In the genomic region with DNA sequence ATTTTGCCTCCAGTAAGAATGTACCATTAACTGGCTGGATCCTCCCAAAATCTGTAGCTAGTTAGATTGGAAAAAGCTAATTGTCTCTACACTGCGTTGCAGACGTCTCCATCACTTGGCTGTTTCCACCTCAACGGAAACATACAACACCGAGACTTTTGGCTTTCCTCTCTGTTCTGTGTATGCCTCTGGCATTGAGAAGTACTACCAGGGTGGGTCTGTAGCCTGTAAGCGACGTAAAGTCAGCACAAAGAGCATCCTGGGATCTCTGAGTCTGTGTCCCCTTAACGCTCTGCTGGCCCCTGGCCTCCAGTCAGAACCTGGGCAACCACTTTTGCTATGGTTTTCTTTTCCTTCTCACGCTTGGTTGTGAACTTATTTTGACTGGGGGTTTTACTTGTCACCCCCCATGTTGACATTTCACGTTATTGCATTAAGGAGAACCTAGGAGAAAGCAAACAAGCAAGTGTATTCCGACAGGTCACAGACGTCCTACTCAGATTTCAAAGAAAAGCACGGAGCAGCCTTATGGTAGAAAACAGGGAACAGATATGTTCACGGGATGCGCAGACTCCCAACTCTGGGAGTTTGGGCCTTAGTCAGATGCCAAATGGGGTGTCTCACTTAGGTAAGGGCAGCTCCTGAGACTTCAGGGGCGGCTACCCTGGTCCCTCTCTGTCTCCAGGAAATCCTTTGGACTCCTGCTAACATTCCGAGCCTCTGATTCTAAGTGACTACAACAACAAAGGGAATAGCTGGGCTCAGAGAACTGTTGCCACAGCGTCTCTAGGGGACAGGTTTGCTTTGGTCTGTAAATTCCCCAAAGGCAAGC, we compare ENCODE assay signal across 16 mouse cellular contexts.
A peak's percentile ranks its signal among the peaks of the same experiment; 100 is the strongest.
DNase-seq lines count a peak whose midpoint lies in the region; ATAC-seq and TF ChIP-seq lines count a peak whose summit lies in the region.
"Had no signal": no experiment of that assay in that cellular context is flagged by ENCODE, and none has a peak within 500 bp of the region (broad histone marks: within the 10 kb centered on the region; RNA-seq: fewer than 3 reads in every experiment).

No protein-coding gene starts in this region.

- no peak for TF ChIP-seq EP300 in heart, adult 2 months (IDR thresholded peaks at IDR 0.05; ENCODE audit: insufficient read depth, low read depth, low read length)

- H3K36me3 ChIP-seq in heart, adult 2 months (ENCODE audit: control insufficient read depth, insufficient read depth, low read length) = no peaks in the 10 kb centered on the region
- 0 out of 2 replicates have a peak, but pooled peaks cover 3% of the 10 kb centered on the region for H3K36me3 ChIP-seq in midbrain, embryonic 10.5 days
- no peaks in the 10 kb centered on the region for H3K36me3 ChIP-seq in midbrain, embryonic 16.5 days (ENCODE audit: control insufficient read depth, insufficient read depth, low read length)
- H3K36me3 ChIP-seq in embryonic facial prominence, embryonic 14.5 days (ENCODE audit: control insufficient read depth, insufficient read depth, low read length) = no peaks in the 10 kb centered on the region
- H3K36me3 ChIP-seq in midbrain, postnatal 0 days (ENCODE audit: insufficient read depth, low read length) = no peaks in the 10 kb centered on the region

- 59% methylated on average over 17 of the region's 17 CpGs for WGBS in heart, adult 2 months
- whole genome bisulfite sequencing in midbrain, embryonic 10.5 days = 7% methylated on average over 17 of the region's 17 CpGs
- WGBS in midbrain, embryonic 16.5 days = 17% methylated on average over 17 of the region's 17 CpGs
- WGBS in embryonic facial prominence, embryonic 14.5 days = 19% methylated on average over 17 of the region's 17 CpGs
- WGBS in midbrain, postnatal 0 days = 24% methylated on average over 17 of the region's 17 CpGs

- H3K27ac ChIP-seq in heart, adult 2 months = peak overlapping the region; percentile 39; the same call in 1 of the 2 replicates
- peak overlapping the region; percentile 79 for H3K27ac ChIP-seq in midbrain, embryonic 10.5 days (replicated peaks)
- H3K27ac ChIP-seq in midbrain, embryonic 16.5 days (ENCODE audit: low read length) = no peak overlapping the region
- no peak overlapping the region for H3K27ac ChIP-seq in embryonic facial prominence, embryonic 14.5 days (replicated peaks; ENCODE audit: low read depth, low read length)
- H3K27ac ChIP-seq in midbrain, postnatal 0 days (ENCODE audit: low read depth, low read length) = no peak overlapping the region
- H3K27ac ChIP-seq: forebrain, embryonic 13.5 days; liver, embryonic 14.5 days; macrophage had no signal

- H3K9me3 ChIP-seq in midbrain, embryonic 10.5 days (replicated peaks) = 0 out of 2 replicates have a peak, but pooled peaks cover 3% of the 10 kb centered on the region
- H3K9me3 ChIP-seq in midbrain, embryonic 16.5 days (replicated peaks; ENCODE audit: control insufficient read depth, low read length, poor library complexity, severe bottlenecking) = no peaks in the 10 kb centered on the region
- no peaks in the 10 kb centered on the region for H3K9me3 ChIP-seq in embryonic facial prominence, embryonic 14.5 days (ENCODE audit: control insufficient read depth, low read length)
- H3K9me3 ChIP-seq in midbrain, postnatal 0 days (ENCODE audit: low read length) = no peaks in the 10 kb centered on the region
- H3K9me3 ChIP-seq: forebrain, embryonic 13.5 days; G1E had no signal

- peaks cover 7% of the 10 kb centered on the region for H3K4me1 ChIP-seq in heart, adult 2 months (ENCODE audit: control insufficient read depth, insufficient read depth, low read length)
- peaks cover 52% of the 10 kb centered on the region for H3K4me1 ChIP-seq in midbrain, embryonic 10.5 days
- H3K4me1 ChIP-seq in midbrain, embryonic 16.5 days (ENCODE audit: control insufficient read depth, insufficient read depth, low read length) = peaks cover 10% of the 10 kb centered on the region
- peaks cover 35% of the 10 kb centered on the region for H3K4me1 ChIP-seq in embryonic facial prominence, embryonic 14.5 days (ENCODE audit: control insufficient read depth, insufficient read depth, low read length)
- H3K4me1 ChIP-seq in midbrain, postnatal 0 days (ENCODE audit: insufficient read depth, low read length) = peaks cover 3% of the 10 kb centered on the region; the same call in 1 of the 2 replicates

- no peak overlapping the region for H3K4me2 ChIP-seq in midbrain, embryonic 16.5 days (ENCODE audit: low read length)
- no peak overlapping the region for H3K4me2 ChIP-seq in embryonic facial prominence, embryonic 14.5 days (ENCODE audit: low read depth, low read length)
- no peak overlapping the region for H3K4me2 ChIP-seq in midbrain, postnatal 0 days (ENCODE audit: low read depth, low read length, poor library complexity, severe bottlenecking)
- H3K4me2 ChIP-seq: forebrain, embryonic 13.5 days had no signal

- peak; percentile 16; the same call in 1 of the 2 replicates for TF ChIP-seq CTCF in heart, adult 2 months (IDR thresholded peaks at IDR 0.05)
- TF ChIP-seq CTCF in midbrain, postnatal 0 days (IDR thresholded peaks at IDR 0.05) = peak; percentile 21; the same call in 1 of the 2 replicates

- no peaks in the 10 kb centered on the region for H3K27me3 ChIP-seq in heart, adult 2 months (ENCODE audit: control insufficient read depth, insufficient read depth, low read length)
- H3K27me3 ChIP-seq in midbrain, embryonic 10.5 days (ENCODE audit: low read depth, poor library complexity, severe bottlenecking) = peaks cover 9% of the 10 kb centered on the region; the same call in 1 of the 2 replicates
- no peaks in the 10 kb centered on the region for H3K27me3 ChIP-seq in midbrain, embryonic 16.5 days (ENCODE audit: control insufficient read depth, insufficient read depth, low read depth, low read length)
- H3K27me3 ChIP-seq in embryonic facial prominence, embryonic 14.5 days (replicated peaks; ENCODE audit: control insufficient read depth, insufficient read depth, low read length) = no peaks in the 10 kb centered on the region
- H3K27me3 ChIP-seq in midbrain, postnatal 0 days (ENCODE audit: insufficient read depth, low read length) = no peaks in the 10 kb centered on the region

- ATAC-seq in midbrain, embryonic 16.5 days = no peak
- ATAC-seq in embryonic facial prominence, embryonic 14.5 days (ENCODE audit: low read depth) = peak; percentile 67; the same call in 1 of the 2 replicates
- no peak for ATAC-seq in midbrain, postnatal 0 days (ENCODE audit: low FRiP score)
- ATAC-seq: forebrain, embryonic 13.5 days had no signal

- no peak for TF ChIP-seq POLR2A in heart, adult 2 months (IDR thresholded peaks at IDR 0.05; ENCODE audit: insufficient read depth, low read depth, low read length)

- DNase-seq in heart, adult 2 months = no peak
- no peak for DNase-seq in heart, postnatal 36 days
- peak; percentile 64 for DNase-seq in midbrain, embryonic 10.5 days (ENCODE audit: low spot score)
- peak; percentile 64 for DNase-seq in embryonic facial prominence, embryonic 14.5 days (ENCODE audit: low spot score)
- DNase-seq in midbrain, postnatal 0 days (ENCODE audit: low spot score) = peak; percentile 60
- no peak for DNase-seq in thymus, postnatal 25 days
- DNase-seq in layer of hippocampus, postnatal 10 days (ENCODE audit: low spot score in 2 of 2) = no peak
- DNase-seq: B cell, adult 2 months; cerebellum, postnatal 14 days; gastrocnemius, postnatal 36 days; right cerebral cortex, postnatal 25 days had no signal

- intact Hi-C loops in heart, adult 2 months (cut with DNase I) = no loop called here
- intact Hi-C loops in heart, postnatal 36 days (cut with DNase I) = no loop called here

- H3K9ac ChIP-seq in heart, adult 2 months (ENCODE audit: low read depth, low read length) = no peak overlapping the region
- H3K9ac ChIP-seq in midbrain, embryonic 16.5 days (ENCODE audit: low read depth, low read length) = no peak overlapping the region
- no peak overlapping the region for H3K9ac ChIP-seq in embryonic facial prominence, embryonic 14.5 days (ENCODE audit: low read depth, low read length)
- no peak overlapping the region for H3K9ac ChIP-seq in midbrain, postnatal 0 days (replicated peaks; ENCODE audit: low read length, poor library complexity, severe bottlenecking)
- H3K9ac ChIP-seq: forebrain, embryonic 13.5 days; liver, embryonic 14.5 days had no signal

- no peak overlapping the region for H3K4me3 ChIP-seq in heart, adult 2 months
- peak overlapping the region; percentile 26 for H3K4me3 ChIP-seq in midbrain, embryonic 10.5 days
- no peak overlapping the region for H3K4me3 ChIP-seq in midbrain, embryonic 16.5 days (ENCODE audit: low read depth, low read length)
- H3K4me3 ChIP-seq in embryonic facial prominence, embryonic 14.5 days (ENCODE audit: low read depth, low read length) = no peak overlapping the region
- no peak overlapping the region for H3K4me3 ChIP-seq in midbrain, postnatal 0 days (ENCODE audit: low read depth, low read length)
- H3K4me3 ChIP-seq: forebrain, embryonic 13.5 days had no signal

- H3K79me2 ChIP-seq in heart, adult 2 months (replicated peaks; ENCODE audit: control insufficient read depth, insufficient read depth, low read length) = no peaks in the 10 kb centered on the region

Comparison
In these comparisons a context has a peak if more than half of its experiments do, and no peak if none do; other contexts are left out.
1. H3K27ac ChIP-seq: peak in heart, adult 2 months (single experiment) and midbrain, embryonic 10.5 days (single experiment); none in midbrain, embryonic 16.5 days (single experiment), embryonic facial prominence, embryonic 14.5 days (single experiment) and midbrain, postnatal 0 days (single experiment).
2. DNase-seq: peak in midbrain, embryonic 10.5 days (single experiment), embryonic facial prominence, embryonic 14.5 days (single experiment) and midbrain, postnatal 0 days (single experiment); none in heart, adult 2 months (0 of 2), heart, postnatal 36 days (0 of 2), thymus, postnatal 25 days (single experiment) and layer of hippocampus, postnatal 10 days (0 of 2).